Mouse (Mus musculus): ENCODE data around the gene Gfi1b.

- TF ChIP-seq CTCF (IDR thresholded peaks at IDR 0.05; ENCODE audit: extremely low read depth, insufficient read length, insufficient replicate concordance, low read depth, low read length) (no peak), POLR2A (IDR thresholded peaks at IDR 0.05; ENCODE audit: low read depth, low read length) (no peak)
Observed at GRCm38 (mm10) chr2:28596998-28597397, 24.8 kb downstream of the Gfi1b start.
